Mouse (Mus musculus): ENCODE data around the gene Rab8a. TPM values are rescaled to one million over a fixed set of nuclear protein-coding genes. Genes with fewer than 3 reads are reported as not detected.
A peak's percentile ranks its signal among the peaks of the same experiment; 100 is the strongest.

Gene Rab8a
- polyA plus RNA-seq, 1 experiment from 2014 or later: 100 TPM

DNA sequence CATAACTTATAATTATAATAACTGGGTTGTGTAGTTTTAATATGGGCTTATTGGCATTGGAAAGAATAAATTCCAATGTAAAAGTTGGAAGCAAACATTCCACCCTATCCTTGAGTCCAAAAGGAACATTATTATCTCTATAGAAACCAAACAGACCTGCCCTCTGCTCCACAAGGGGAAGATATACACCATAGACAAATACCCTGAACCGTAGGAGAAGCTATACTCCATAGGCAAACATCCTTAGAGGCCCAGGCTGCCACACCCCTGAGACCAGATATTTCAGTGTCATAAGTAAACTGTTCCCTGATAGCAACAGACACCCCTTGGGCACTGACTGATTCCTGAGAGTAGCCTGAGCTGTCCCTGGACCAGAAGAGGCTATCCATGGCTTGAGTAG is 33.2 kb upstream of the Rab8a start:
- Histone ChIP-seq H3K9ac (ENCODE audit: low read depth, low read length) (no peak overlapping the region), H3K36me3 (ENCODE audit: insufficient read depth, low read length) (no peaks in the 10 kb centered on the region), H3K9me3 (replicated peaks; ENCODE audit: low read length) (no peaks in the 10 kb centered on the region), H3K4me1 (replicated peaks; ENCODE audit: insufficient read depth, low read length) (no peaks in the 10 kb centered on the region), H3K4me3 (replicated peaks; ENCODE audit: low read depth, low read length) (no peak overlapping the region), H3K27me3 (ENCODE audit: insufficient read depth, low read length) (no peaks in the 10 kb centered on the region), H3K4me2 (ENCODE audit: low read length) (no peak overlapping the region), H3K27ac (no peak overlapping the region)
- no peak for TF ChIP-seq CTCF (IDR thresholded peaks at IDR 0.05; ENCODE audit: low read depth)
- 80% methylated on average over 1 of the region's 1 CpGs for WGBS
- DNase-seq (ENCODE audit: low spot score) (no peak), ATAC-seq (replicated peaks; ENCODE audit: low FRiP score, low read depth) (no peak)

DNA sequence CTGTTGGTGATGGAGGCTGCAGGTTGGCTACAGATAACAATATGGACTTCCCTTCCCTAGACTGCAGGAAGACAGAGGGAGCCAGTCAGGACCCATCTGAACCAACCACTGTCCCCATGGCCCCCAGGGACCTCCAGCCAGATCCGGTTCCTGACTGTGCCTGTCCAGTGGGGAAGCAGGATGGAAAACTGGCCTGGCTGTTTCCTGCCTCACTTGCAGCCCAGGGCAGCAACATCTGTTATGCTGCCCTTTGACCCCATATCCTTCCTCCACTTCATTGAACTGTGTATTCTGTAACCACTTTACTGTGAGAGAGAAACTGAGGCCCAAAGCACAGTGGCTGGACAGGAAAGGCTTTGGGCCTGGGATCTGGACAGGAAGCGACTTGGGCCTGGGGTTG is 29.7 kb upstream of the Rab8a start:
- Histone ChIP-seq H3K4me3 (replicated peaks; ENCODE audit: low read depth, low read length) (no peak overlapping the region), H3K4me1 (replicated peaks; ENCODE audit: insufficient read depth, low read length) (peaks cover 5% of the 10 kb centered on the region), H3K4me2 (ENCODE audit: low read length) (no peak overlapping the region), H3K27me3 (ENCODE audit: insufficient read depth, low read length) (no peaks in the 10 kb centered on the region), H3K36me3 (ENCODE audit: insufficient read depth, low read length) (no peaks in the 10 kb centered on the region), H3K9ac (ENCODE audit: low read depth, low read length) (no peak overlapping the region), H3K9me3 (replicated peaks; ENCODE audit: low read length) (no peaks in the 10 kb centered on the region), H3K27ac (peak overlapping the region; percentile 54; the same call in 1 of the 2 replicates)
- DNase-seq (ENCODE audit: low spot score) (peak; percentile 24), ATAC-seq (replicated peaks; ENCODE audit: low FRiP score, low read depth) (no peak)
- WGBS: 68% methylated on average over 2 of the region's 2 CpGs
- TF ChIP-seq CTCF (IDR thresholded peaks at IDR 0.05; ENCODE audit: low read depth): no peak

DNA sequence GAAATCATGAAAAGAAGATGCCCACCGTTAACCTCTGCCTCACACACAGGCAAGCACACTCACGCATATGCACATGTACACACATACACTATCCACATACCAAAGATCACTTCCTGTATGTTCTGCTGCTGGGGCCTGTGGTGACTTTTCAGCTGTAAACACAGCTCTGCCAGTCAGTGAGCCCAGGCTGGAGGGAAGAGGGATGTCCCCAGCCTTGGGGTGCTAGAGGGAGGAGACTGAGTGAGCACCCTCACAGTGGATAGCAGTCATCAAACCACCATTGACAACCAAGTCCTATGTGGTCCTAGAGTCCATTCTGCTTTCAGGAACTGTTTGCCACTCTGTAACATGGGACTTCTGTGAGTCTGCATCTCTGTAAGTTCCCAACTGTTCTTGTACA is 29.1 kb upstream of the Rab8a start:
- Histone ChIP-seq H3K4me2 (ENCODE audit: low read length) (no peak overlapping the region), H3K27me3 (ENCODE audit: insufficient read depth, low read length) (no peaks in the 10 kb centered on the region), H3K4me1 (replicated peaks; ENCODE audit: insufficient read depth, low read length) (peaks cover 5% of the 10 kb centered on the region), H3K36me3 (ENCODE audit: insufficient read depth, low read length) (no peaks in the 10 kb centered on the region), H3K27ac (peak overlapping the region; percentile 54), H3K9ac (ENCODE audit: low read depth, low read length) (no peak overlapping the region), H3K4me3 (replicated peaks; ENCODE audit: low read depth, low read length) (no peak overlapping the region), H3K9me3 (replicated peaks; ENCODE audit: low read length) (no peaks in the 10 kb centered on the region)
- WGBS: 81% methylated on average over 2 of the region's 2 CpGs
- no peak for ATAC-seq (replicated peaks; ENCODE audit: low FRiP score, low read depth)
- no peak for DNase-seq (ENCODE audit: low spot score)
- TF ChIP-seq CTCF (IDR thresholded peaks at IDR 0.05; ENCODE audit: low read depth): no peak

DNA sequence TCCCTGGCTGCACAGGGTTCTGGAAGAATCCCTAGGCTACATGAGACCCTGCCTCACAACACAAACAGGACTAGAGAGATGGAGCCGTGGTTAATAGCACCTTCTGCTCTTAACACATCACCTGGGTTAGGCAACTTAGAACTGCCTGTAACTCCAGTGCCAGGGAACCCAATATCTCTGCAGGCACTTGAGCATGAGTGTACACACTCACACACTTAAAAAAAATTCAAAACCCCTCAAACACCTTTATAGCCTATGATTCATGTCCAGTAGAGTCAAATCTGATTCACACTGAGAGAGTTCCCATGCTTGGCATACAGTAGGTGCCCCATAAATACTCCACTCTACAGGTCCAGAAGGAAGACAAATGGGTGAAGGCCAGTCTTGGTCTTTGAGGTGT is 28.6 kb upstream of the Rab8a start:
- WGBS: 89% methylated on average over 1 of the region's 1 CpGs
- DNase-seq (ENCODE audit: low spot score): no peak

GRCm38 (mm10) chr8:72132891-72133290 is 28.1 kb upstream of the Rab8a start:
- 52% methylated on average over 1 of the region's 1 CpGs for WGBS
- H3K27me3 ChIP-seq (ENCODE audit: insufficient read depth, low read length): no peaks in the 10 kb centered on the region
- DNase-seq (ENCODE audit: low spot score): no peak
- peaks cover under 1% of the 10 kb centered on the region; the same call in 1 of the 2 replicates for H3K36me3 ChIP-seq (ENCODE audit: insufficient read depth, low read length)
- no peak for ATAC-seq (replicated peaks; ENCODE audit: low FRiP score, low read depth)
- H3K9me3 ChIP-seq (replicated peaks; ENCODE audit: low read length): no peaks in the 10 kb centered on the region
- H3K4me1 ChIP-seq (replicated peaks; ENCODE audit: insufficient read depth, low read length): peaks cover 6% of the 10 kb centered on the region
- H3K4me2 ChIP-seq (ENCODE audit: low read length): no peak overlapping the region
- no peak for TF ChIP-seq CTCF (IDR thresholded peaks at IDR 0.05; ENCODE audit: low read depth)
- H3K4me3 ChIP-seq (replicated peaks; ENCODE audit: low read depth, low read length): no peak overlapping the region
- H3K27ac ChIP-seq: peak overlapping the region; percentile 57; the same call in 1 of the 2 replicates
- H3K9ac ChIP-seq (ENCODE audit: low read depth, low read length): no peak overlapping the region

More for the DNA sequence above, 28.6 kb upstream of the Rab8a start:
- H3K9ac ChIP-seq (ENCODE audit: low read depth, low read length): no peak overlapping the region
- H3K27me3 ChIP-seq (ENCODE audit: insufficient read depth, low read length): no peaks in the 10 kb centered on the region
- H3K4me2 ChIP-seq (ENCODE audit: low read length): no peak overlapping the region
- H3K9me3 ChIP-seq (replicated peaks; ENCODE audit: low read length): no peaks in the 10 kb centered on the region
- no peak overlapping the region for H3K4me3 ChIP-seq (replicated peaks; ENCODE audit: low read depth, low read length)
- TF ChIP-seq CTCF (IDR thresholded peaks at IDR 0.05; ENCODE audit: low read depth): no peak
- no peak overlapping the region for H3K27ac ChIP-seq
- no peak for ATAC-seq (replicated peaks; ENCODE audit: low FRiP score, low read depth)
- no peaks in the 10 kb centered on the region for H3K36me3 ChIP-seq (ENCODE audit: insufficient read depth, low read length)
- peaks cover 5% of the 10 kb centered on the region for H3K4me1 ChIP-seq (replicated peaks; ENCODE audit: insufficient read depth, low read length)

GRCm38 (mm10) chr8:72133507-72133906 is 27.5 kb upstream of the Rab8a start:
- TF ChIP-seq CTCF (IDR thresholded peaks at IDR 0.05; ENCODE audit: low read depth): no peak
- ATAC-seq (replicated peaks; ENCODE audit: low FRiP score, low read depth) (no peak), DNase-seq (ENCODE audit: low spot score) (peak; percentile 57)
- WGBS: 16% methylated on average over 1 of the region's 1 CpGs
- Histone ChIP-seq H3K9ac (ENCODE audit: low read depth, low read length) (no peak overlapping the region), H3K9me3 (replicated peaks; ENCODE audit: low read length) (no peaks in the 10 kb centered on the region), H3K27me3 (ENCODE audit: insufficient read depth, low read length) (no peaks in the 10 kb centered on the region), H3K36me3 (ENCODE audit: insufficient read depth, low read length) (peaks cover 7% of the 10 kb centered on the region; the same call in 1 of the 2 replicates), H3K27ac (peak overlapping the region; percentile 57; the same call in 1 of the 2 replicates), H3K4me1 (replicated peaks; ENCODE audit: insufficient read depth, low read length) (peaks cover 12% of the 10 kb centered on the region), H3K4me3 (replicated peaks; ENCODE audit: low read depth, low read length) (no peak overlapping the region), H3K4me2 (ENCODE audit: low read length) (no peak overlapping the region)
